Mouse (Mus musculus) bone marrow, adult 2 months (tissue): Measurements from ENCODE around the gene Zbtb9. TPM values are rescaled to one million over a fixed set of nuclear protein-coding genes. Genes with fewer than 3 reads are reported as not detected.

Source experiments
- H3K27ac ChIP-seq: fragments of 200-500 bp; 2 replicates; pipeline ENCODE4 v1.5.1; 2012; ENCODE audit warnings: low read depth, mild to moderate bottlenecking, control low read depth, inconsistent platforms, low read length; ENCODE audit not compliant: control insufficient read depth, poor library complexity, insufficient read depth
- H3K4me1 ChIP-seq: fragments of 200-500 bp; 2 replicates; pipeline ENCODE4 v1.6.1; 2011; ENCODE audit warnings: low read length; ENCODE audit not compliant: control insufficient read depth, insufficient read depth
- H3K4me3 ChIP-seq: fragments of 200-500 bp; replicated peaks from 2 replicates; pipeline ENCODE3; 2011; ENCODE audit warnings: mild to moderate bottlenecking, low read depth, low read length, control low read depth; ENCODE audit not compliant: control insufficient read depth
- CTCF ChIP-seq: fragments of 200-500 bp; IDR thresholded peaks from 2 replicates; pipeline ENCODE4 v1.5.1; 2011; ENCODE audit warnings: low read length, control low read depth; ENCODE audit not compliant: control insufficient read depth, insufficient read depth
- POLR2A ChIP-seq: fragments of 200-500 bp; IDR thresholded peaks from 2 replicates; pipeline ENCODE4 v1.6.1; 2011; ENCODE audit warnings: low read depth, mild to moderate bottlenecking, control low read depth, low read length, borderline replicate concordance; ENCODE audit not compliant: control insufficient read depth
- WGBS: fragments of 180-500 bp; shearing (Covaris S2); methylation state at CpG from one replicate; pipeline ENCODE4 v1.1.7; 2018; 5-methylcytosine and 5-hydroxymethylcytosine counted together
- polyA plus RNA-seq: library from polyadenylated mRNA; stranded (reverse); fragments of >200 nt; gene quantifications from 2 replicates; pipeline ENCODE4 v1.2.4, GENCODE M21; 2011; ENCODE audit warnings: low replicate concordance; ENCODE audit not compliant: missing spikeins, insufficient read depth, insufficient read length

Gene Zbtb9
- polyA plus RNA-seq, 1 experiment: 10.2 TPM

DNA sequence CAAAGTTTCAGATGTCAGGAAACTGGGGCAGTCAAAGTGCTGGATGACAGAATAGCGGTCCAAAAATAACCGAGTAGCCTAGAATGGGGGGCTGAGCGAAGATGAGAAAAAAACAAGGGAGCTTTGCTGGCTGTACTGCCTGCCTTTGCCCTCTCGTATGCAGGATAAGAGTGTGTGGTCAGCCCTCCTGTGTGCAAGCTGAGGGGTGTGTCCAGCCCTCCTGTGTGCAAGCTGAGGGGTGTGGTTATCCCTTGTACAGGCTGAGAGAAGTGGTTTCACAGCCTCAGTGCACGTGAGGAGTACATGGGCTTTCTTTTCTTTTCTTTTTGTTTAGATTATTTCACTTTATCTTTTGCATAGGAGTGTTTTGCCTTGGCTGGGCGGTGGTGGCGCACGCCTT lies 22.6 kb downstream of the Zbtb9 start:
- Histone ChIP-seq H3K4me3 (no peak overlapping the region), H3K27ac (no peak overlapping the region), H3K4me1 (no peaks in the 10 kb centered on the region; the same call in 1 of the 2 replicates)
- TF ChIP-seq CTCF (no peak), POLR2A (no peak)
- WGBS: 63% methylated on average over 8 of the region's 8 CpGs

GRCm38 (mm10) chr17:26997661-26998060 lies 24.7 kb downstream of the Zbtb9 start:
- Histone ChIP-seq H3K27ac (no peak overlapping the region), H3K4me1 (no peaks in the 10 kb centered on the region; the same call in 1 of the 2 replicates), H3K4me3 (no peak overlapping the region)
- TF ChIP-seq POLR2A (no peak), CTCF (no peak)
- 77% methylated on average over 4 of the region's 4 CpGs for WGBS

- Histone ChIP-seq H3K4me3 (no peak overlapping the region), H3K27ac (no peak overlapping the region), H3K4me1 (no peaks in the 10 kb centered on the region; the same call in 1 of the 2 replicates)
- 53% methylated on average over 15 of the region's 15 CpGs for whole genome bisulfite sequencing
- TF ChIP-seq POLR2A: no peak
- TF ChIP-seq CTCF: no peak
Measured at GRCm38 (mm10) chr17:26998283-26998682, 25.3 kb downstream of the Zbtb9 start.

DNA sequence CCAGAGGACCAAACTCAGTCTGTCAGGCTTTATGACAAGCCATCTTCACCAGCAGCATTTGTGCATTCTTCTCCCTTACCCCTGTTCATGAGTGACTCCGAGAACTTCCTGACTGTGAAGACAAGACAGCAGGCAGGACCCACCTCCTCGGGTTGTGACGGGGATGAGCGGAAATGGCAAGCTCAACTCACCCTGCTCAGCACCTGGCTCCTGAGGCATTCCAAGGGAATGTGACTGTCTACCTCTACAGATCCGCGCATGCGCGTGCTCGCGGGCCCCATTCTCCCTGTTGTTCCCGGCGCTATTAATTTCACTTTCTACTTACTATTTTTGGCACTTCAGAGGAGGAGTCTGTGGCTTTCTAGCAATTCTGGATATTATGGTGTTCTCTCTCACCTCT lies 27.0 kb downstream of the Zbtb9 start:
- TF ChIP-seq CTCF (no peak), POLR2A (no peak)
- 30% methylated on average over 12 of the region's 12 CpGs for WGBS
- Histone ChIP-seq H3K4me3 (peak overlapping the region; percentile 29), H3K4me1 (no peaks in the 10 kb centered on the region), H3K27ac (no peak overlapping the region)

DNA sequence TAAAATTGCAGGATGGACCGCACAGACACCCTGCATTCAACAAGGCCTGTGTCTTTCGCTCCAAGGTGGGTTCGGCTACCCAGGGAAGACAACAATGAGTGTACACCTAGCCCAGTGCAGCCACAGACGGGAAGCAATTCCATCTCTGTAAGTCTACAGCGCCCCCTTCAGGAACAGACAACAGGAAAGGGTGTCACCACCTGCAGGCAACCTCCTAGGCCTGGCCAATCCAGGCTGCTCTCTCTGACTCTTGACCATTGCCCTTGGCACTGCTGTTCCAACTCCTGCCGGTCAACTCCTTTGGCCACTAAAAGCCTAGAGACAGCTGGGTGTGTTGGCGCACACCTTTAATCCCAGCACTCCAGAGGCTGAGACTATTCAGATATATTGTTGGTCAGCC lies 28.2 kb downstream of the Zbtb9 start:
- WGBS: 71% methylated on average over 7 of the region's 7 CpGs
- no peaks in the 10 kb centered on the region for H3K4me1 ChIP-seq
- no peak overlapping the region for H3K27ac ChIP-seq
- TF ChIP-seq CTCF (peak; percentile 55; the same call in 1 of the 2 replicates), POLR2A (no peak)
- no peak overlapping the region for H3K4me3 ChIP-seq

DNA sequence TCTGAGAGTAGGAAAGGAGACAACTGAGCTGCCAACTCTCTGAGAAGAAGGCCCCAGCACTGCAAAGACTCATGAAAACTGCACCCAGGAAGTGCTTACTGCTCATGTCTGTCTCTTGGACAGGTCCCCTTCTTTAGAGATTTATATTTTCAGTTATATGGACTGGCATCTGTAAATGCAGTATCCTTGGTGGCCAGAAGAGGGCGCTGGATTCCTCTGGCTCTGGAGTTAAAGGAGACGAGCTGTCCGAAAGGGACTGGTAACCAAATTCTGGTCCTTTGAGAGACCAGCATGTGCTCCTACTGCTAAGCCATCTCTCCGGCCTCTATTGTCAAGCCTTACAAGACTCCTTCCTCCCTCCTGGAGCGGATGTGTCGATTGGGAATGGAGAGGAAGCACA lies 28.9 kb downstream of the Zbtb9 start:
- WGBS: 58% methylated on average over 6 of the region's 6 CpGs
- Histone ChIP-seq H3K4me1 (no peaks in the 10 kb centered on the region), H3K27ac (no peak overlapping the region), H3K4me3 (no peak overlapping the region)
- TF ChIP-seq POLR2A: no peak
- peak; percentile 57 for TF ChIP-seq CTCF

DNA sequence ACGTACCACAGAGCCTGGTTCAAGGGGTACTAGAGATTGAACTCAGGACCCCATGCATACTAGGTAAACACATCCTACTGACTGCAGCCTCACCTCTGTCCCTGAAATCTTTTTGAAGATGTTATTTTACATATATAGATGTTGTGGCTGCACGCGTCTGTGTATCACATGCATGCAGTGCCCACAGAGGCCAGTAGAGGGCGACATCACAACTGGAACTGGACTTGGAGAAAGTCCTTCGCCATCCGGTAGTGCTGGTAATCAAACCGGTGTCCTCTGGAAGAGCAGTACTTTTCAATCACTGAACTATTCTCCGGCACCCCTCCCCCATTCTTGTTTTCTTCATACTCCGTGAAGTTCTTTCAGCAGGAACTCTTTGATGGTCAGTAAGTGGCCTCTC lies 31.5 kb downstream of the Zbtb9 start:
- Histone ChIP-seq H3K27ac (no peak overlapping the region), H3K4me1 (no peaks in the 10 kb centered on the region), H3K4me3 (no peak overlapping the region)
- TF ChIP-seq CTCF: peak; percentile 90
- no peak for TF ChIP-seq POLR2A
- 64% methylated on average over 9 of the region's 9 CpGs for WGBS

GRCm38 (mm10) chr17:27004903-27005485 lies 32.0 kb downstream of the Zbtb9 start:
- H3K27ac ChIP-seq: no peak overlapping the region
- WGBS: 83% methylated on average over 19 of the region's 19 CpGs

GRCm38 (mm10) chr17:27005644-27006043 lies 32.7 kb downstream of the Zbtb9 start:
- H3K27ac ChIP-seq: no peak overlapping the region
- WGBS: 21% methylated on average over 11 of the region's 11 CpGs
- H3K4me3 ChIP-seq: no peak overlapping the region
- TF ChIP-seq CTCF: no peak
- no peak for TF ChIP-seq POLR2A
- H3K4me1 ChIP-seq: no peaks in the 10 kb centered on the region

More at GRCm38 (mm10) chr17:27004903-27005485, 32.0 kb downstream of the Zbtb9 start:
- Histone ChIP-seq H3K4me3 (no peak overlapping the region), H3K4me1 (no peaks in the 10 kb centered on the region)
- TF ChIP-seq POLR2A (no peak), CTCF (no peak)
